Mouse (Mus musculus): ENCODE results near the gene Fam161b. TPM values are rescaled to one million over a fixed set of nuclear protein-coding genes. Genes with fewer than 3 reads are reported as not detected.

Fam161b gene
- 1.2 TPM for total RNA-seq (2023)

GRCm38 (mm10) chr12:84361555-84362489, at the start of gene Fam161b, which contains the start of gene Coq6:
TSS of gene Fam161b (minus strand) at chr12:84361833.
TSS of gene Coq6 (plus strand) at chr12:84361657.

GRCm38 (mm10) chr12:84408819-84409507, 47.3 kb upstream of the Fam161b start, which contains the start of the genes Entpd5 and Bbof1:
TSS of gene Entpd5 (minus strand) at chr12:84409029.
TSS of gene Bbof1 (plus strand) at chr12:84409071.

GRCm38 (mm10) chr12:84316721-84317621, 44.7 kb downstream of the Fam161b start, which contains the start of gene Zfp410:
TSS of gene Zfp410 (plus strand) at chr12:84316852.

Other genes starting within 250 kb of the Fam161b start
- 1.2 TPM for gene Dnal1, start 247.5 kb downstream of the Fam161b start, total RNA-seq (2023)
- gene Pnma1, start 213.3 kb downstream of the Fam161b start, total RNA-seq (2023), result 9.3 TPM
- gene Elmsan1, start 143.0 kb downstream of the Fam161b start, total RNA-seq (2023), result 131 TPM
- gene Ptgr2, start 76.6 kb downstream of the Fam161b start, total RNA-seq (2023), result 18.7 TPM
- gene Zfp410, start 45.0 kb downstream of the Fam161b start, total RNA-seq (2023), result 76.3 TPM
- gene Coq6, start 176 bp downstream of the Fam161b start, total RNA-seq (2023), result 30.3 TPM
- 38.2 TPM for gene Entpd5, start 47.2 kb upstream of the Fam161b start, total RNA-seq (2023)
- gene Bbof1, start 47.2 kb upstream of the Fam161b start, total RNA-seq (2023), result 3.3 TPM
- gene Rnf113a2, start 55.4 kb upstream of the Fam161b start, total RNA-seq (2023), result 38.0 TPM
- 15.0 TPM for gene Aldh6a1, start 89.2 kb upstream of the Fam161b start, total RNA-seq (2023)
- 20.2 TPM for gene Lin52, start 89.6 kb upstream of the Fam161b start, total RNA-seq (2023)
- gene Vsx2, start 207.9 kb upstream of the Fam161b start, total RNA-seq (2023), result not detected